In genomic region chr5:30606424-30607073, GRCm38 (mm10) we compare ENCODE assay signal across 7 mouse cellular contexts. TPM values are rescaled to one million over a fixed set of nuclear protein-coding genes. Genes with fewer than 3 reads are reported as not detected.
DNase-seq lines count a peak whose midpoint lies in the region; TF ChIP-seq lines count a peak whose summit lies in the region.

No protein-coding gene starts in this region.

- TF ChIP-seq POLR2A in brain, embryonic 14.5 days (IDR thresholded peaks at IDR 0.05; ENCODE audit: borderline replicate concordance, extremely low read depth, insufficient read depth, insufficient read length, poor library complexity, severe bottlenecking): no peak

- TF ChIP-seq CTCF in brain, embryonic 14.5 days (IDR thresholded peaks at IDR 0.05; ENCODE audit: borderline replicate concordance, extremely low read depth, insufficient read depth, insufficient read length): no peak

- peak; percentile 69 for DNase-seq in adipocyte (ENCODE audit: low spot score)
- peak; percentile 83 for DNase-seq in brain, embryonic 14.5 days (ENCODE audit: low read depth)
- peak; percentile 71 to 82 for DNase-seq in gastrocnemius, adult 8-10 months (ENCODE audit: low spot score in 2 of 2)
- peak; percentile 77 to 79 for DNase-seq in layer of hippocampus, adult 8-10 months (ENCODE audit: low spot score in 2 of 2)
- peak; percentile 70 to 80 for DNase-seq in right cerebral cortex, postnatal 36 days (ENCODE audit: low spot score in 2 of 2)
- DNase-seq in embryo, embryonic 9.5 days (ENCODE audit: extremely low spot score): no peak
- no peak for DNase-seq in Muller cell, postnatal 12 days (ENCODE audit: inconsistent ontology term)

RNA-seq across cellular contexts. Expression of gene Kcnk3, which starts 18.6 kb away (rescaled TPM):
- polyA plus RNA-seq in brain, embryonic 14.5 days (2012; rRNA removed): 5.5 and 10.9 TPM in 2 replicates
- total RNA-seq in gastrocnemius, adult 8-10 months (2022): 1 to 10 TPM in 1 of 4 experiments, under 1 TPM in 3; 0.17 to 1.2 (median 0.39) TPM
- total RNA-seq in layer of hippocampus, adult 8-10 months (2022): 10 to 100 TPM; 10.3 to 13.1 (median 10.7) TPM

RNA-seq across cellular contexts. Expression of gene Slc35f6, which starts 41.2 kb away (rescaled TPM):
- 44.4 and 52.9 TPM in 2 replicates for polyA plus RNA-seq in brain, embryonic 14.5 days (2012; rRNA removed)
- 10 to 100 TPM; 10.2 to 14.4 (median 12.4) TPM for total RNA-seq in gastrocnemius, adult 8-10 months (2022)
- 10 to 100 TPM; 37.4 to 40.7 (median 38.7) TPM for total RNA-seq in layer of hippocampus, adult 8-10 months (2022)

Comparison
In these comparisons a context has a peak if more than half of its experiments do, and no peak if none do; other contexts are left out.
1. DNase-seq: peak in adipocyte (single experiment), brain, embryonic 14.5 days (single experiment), gastrocnemius, adult 8-10 months (2 of 2), layer of hippocampus, adult 8-10 months (2 of 2) and right cerebral cortex, postnatal 36 days (2 of 2); none in embryo, embryonic 9.5 days (single experiment) and Muller cell, postnatal 12 days (single experiment).
2. RNA of gene Kcnk3, which starts 18.6 kb away (total RNA-seq): 10.3 to 13.1 TPM in layer of hippocampus, adult 8-10 months; 0.17 to 1.2 TPM in gastrocnemius, adult 8-10 months; every median in the first group is over 4 times any median in the second.